Mouse (Mus musculus) heart, adult 2 months (tissue): ENCODE results near the gene Ms4a14.

Experiments
- CTCF ChIP-seq: fragments of 200-600 bp; IDR thresholded peaks from 2 replicates; pipeline ENCODE4 v1.8.1; 2022; ENCODE audit warnings: antibody characterized with exemption, mild to moderate bottlenecking, moderate library complexity
- POLR2A ChIP-seq: fragments of 200-500 bp; IDR thresholded peaks from 2 replicates; pipeline ENCODE4 v1.6.1; 2011; ENCODE audit warnings: mild to moderate bottlenecking, low read depth, low read length, control low read depth; ENCODE audit not compliant: insufficient read depth

GRCm38 (mm10) chr19:11343147-11343546, 28.9 kb upstream of the Ms4a14 start:
- TF ChIP-seq CTCF (no peak), POLR2A (no peak)
